Mouse (Mus musculus): Measurements from ENCODE around the gene Gm2696.

Gene Gm2696

GRCm38 (mm10) chr10:77847538-77847937, 33.1 kb downstream of the Gm2696 start:
- no peak for DNase-seq (ENCODE audit: low read depth)

GRCm38 (mm10) chr10:77852559-77852958, 38.1 kb downstream of the Gm2696 start, which contains the start of gene Gm10318:
TSS of gene Gm10318 (plus strand) at chr10:77852859.
- DNase-seq (ENCODE audit: low read depth), result no peak

GRCm38 (mm10) chr10:77861675-77862074, 47.2 kb downstream of the Gm2696 start, which contains the start of gene Gm3285:
TSS of gene Gm3285 (plus strand) at chr10:77861975.
- no peak for DNase-seq (ENCODE audit: low read depth)

GRCm38 (mm10) chr10:77864067-77864761, 49.7 kb downstream of the Gm2696 start:
- no peak for DNase-seq (ENCODE audit: low read depth)

GRCm38 (mm10) chr10:77864762-77865143, 50.3 kb downstream of the Gm2696 start:
- no peak for DNase-seq (ENCODE audit: low read depth)

GRCm38 (mm10) chr10:77867546-77867945, 53.1 kb downstream of the Gm2696 start:
- no peak for DNase-seq (ENCODE audit: low read depth)

GRCm38 (mm10) chr10:77869651-77870050, 55.2 kb downstream of the Gm2696 start:
- DNase-seq (ENCODE audit: low read depth), result no peak

- no peak for DNase-seq (ENCODE audit: low read depth)
Observed at GRCm38 (mm10) chr10:77878985-77879384, 64.5 kb downstream of the Gm2696 start.

GRCm38 (mm10) chr10:77880305-77880704, 65.8 kb downstream of the Gm2696 start:
- no peak for DNase-seq (ENCODE audit: low read depth)

- no peak for DNase-seq (ENCODE audit: low read depth)
Observed at GRCm38 (mm10) chr10:77882553-77882952, 68.1 kb downstream of the Gm2696 start.
